Mouse (Mus musculus) C2C12 (cell line): ENCODE data around the gene Hal. TPM values are rescaled to one million over a fixed set of nuclear protein-coding genes. Genes with fewer than 3 reads are reported as not detected.
A peak's percentile ranks its signal among the peaks of the same experiment; 100 is the strongest.

ENCODE experiments used
- H3K27me3 ChIP-seq: one replicate; pipeline ENCODE4 v1.6.1; 2011; ENCODE audit not compliant: control insufficient read depth, insufficient read depth, insufficient read length
- H3K36me3 ChIP-seq: one replicate; pipeline ENCODE4 v1.6.1; 2011; ENCODE audit not compliant: control insufficient read depth, insufficient read depth
- H3K4me3 ChIP-seq: one replicate; pipeline ENCODE4 v1.5.1; 2011; ENCODE audit warnings: mild to moderate bottlenecking, control low read depth; ENCODE audit not compliant: poor library complexity, insufficient read depth, severe bottlenecking
- H3K79me2 ChIP-seq: one replicate; pipeline ENCODE4 v1.6.1; 2011; ENCODE audit not compliant: control insufficient read depth, insufficient read depth
- H3K79me3 ChIP-seq: one replicate; pipeline ENCODE4 v1.6.1; 2011; ENCODE audit warnings: low read depth, control low read depth
- H3ac ChIP-seq: one replicate; pipeline ENCODE3; 2011; ENCODE audit warnings: low read depth; ENCODE audit not compliant: control insufficient read depth, insufficient read length
- CEBPB ChIP-seq: IDR thresholded peaks from one replicate; pipeline ENCODE4 v1.6.1; 2011; ENCODE audit warnings: low read depth, mild to moderate bottlenecking, control low read depth, moderate library complexity
- CTCF ChIP-seq: IDR thresholded peaks from one replicate; pipeline ENCODE4 v1.5.1; 2011; ENCODE audit not compliant: control insufficient read depth, insufficient read depth, insufficient read length
- FOSL1 ChIP-seq: IDR thresholded peaks from one replicate; pipeline ENCODE4 v1.8.0; 2011; ENCODE audit warnings: mild to moderate bottlenecking, low read length; ENCODE audit not compliant: poor library complexity, insufficient read depth, severe bottlenecking
- MAX ChIP-seq: IDR thresholded peaks from one replicate; pipeline ENCODE4 v1.6.1; 2011; ENCODE audit warnings: mild to moderate bottlenecking, control low read depth
- MYOD1 ChIP-seq: IDR thresholded peaks from one replicate; pipeline ENCODE4 v1.6.1; 2011; ENCODE audit warnings: low read depth; ENCODE audit not compliant: control insufficient read depth, insufficient read length
- MYOG ChIP-seq: IDR thresholded peaks from one replicate; pipeline ENCODE4 v1.6.1; 2011; ENCODE audit not compliant: control insufficient read depth, insufficient read length; ENCODE audit errors: extremely low read depth
- USF1 ChIP-seq: IDR thresholded peaks from one replicate; pipeline ENCODE4 v1.6.1; 2011; ENCODE audit warnings: low read depth, mild to moderate bottlenecking, control low read depth, moderate library complexity
- polyA plus RNA-seq: library from polyadenylated mRNA; unstranded; fragments of >200 nt; fragmentation: generic; extraction: Trizol; gene quantifications from one replicate; pipeline ENCODE4 v1.2.1, GENCODE M21; 2012; ENCODE audit warnings: missing spikeins

Hal gene
- polyA plus RNA-seq, 1 experiment, result 0.02 TPM

DNA sequence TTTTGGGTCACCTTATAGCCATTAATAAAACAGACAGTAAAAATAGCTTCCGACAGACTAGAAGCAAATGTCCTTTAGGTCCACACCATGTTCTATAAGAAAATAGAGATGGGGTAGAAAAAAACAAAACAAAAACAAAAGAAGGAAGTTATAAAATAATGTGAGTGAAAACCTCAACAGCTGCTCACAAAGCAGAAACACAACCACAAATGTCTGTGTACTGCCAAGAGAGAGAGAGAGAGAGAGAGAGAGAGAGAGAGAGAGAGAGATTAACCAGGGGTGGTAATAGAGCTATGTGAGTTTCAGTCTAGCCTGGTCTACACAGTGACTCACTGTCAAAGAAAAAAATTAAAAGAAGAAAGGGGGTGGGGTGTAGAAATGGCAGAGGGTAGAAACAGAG, 53.0 kb downstream of the Hal start:
- TF ChIP-seq USF1 (no peak), MYOD1 (peak; percentile 9)
- Histone ChIP-seq H3ac (no peak overlapping the region), H3K4me3 (no peak overlapping the region), H3K79me2 (no peaks in the 10 kb centered on the region), H3K79me3 (no peaks in the 10 kb centered on the region), H3K27me3 (no peaks in the 10 kb centered on the region), H3K36me3 (no peaks in the 10 kb centered on the region)

DNA sequence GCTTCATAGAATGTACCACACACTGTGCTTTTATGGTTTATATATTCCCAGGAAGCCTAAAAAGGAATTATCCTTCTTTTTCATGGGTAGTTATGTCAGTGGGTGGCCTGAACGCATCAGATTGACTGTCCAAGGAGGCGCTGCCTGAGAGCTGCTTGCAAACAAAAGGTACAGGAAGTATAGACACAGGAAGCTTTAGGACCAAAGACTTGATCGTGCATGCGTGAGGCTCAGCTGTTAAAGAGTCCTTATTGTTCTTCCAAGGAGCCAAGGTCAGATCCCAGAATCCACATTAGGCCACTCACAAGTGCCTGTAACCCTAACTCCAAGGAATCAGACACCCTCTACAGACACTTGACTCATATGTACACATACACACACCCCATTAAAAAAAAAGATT, 53.8 kb downstream of the Hal start:
- Histone ChIP-seq H3K4me3 (no peak overlapping the region), H3K79me3 (no peaks in the 10 kb centered on the region), H3K27me3 (no peaks in the 10 kb centered on the region), H3K36me3 (no peaks in the 10 kb centered on the region), H3ac (no peak overlapping the region), H3K79me2 (no peaks in the 10 kb centered on the region)
- TF ChIP-seq MAX, result no peak
- no peak for TF ChIP-seq FOSL1
- no peak for TF ChIP-seq MYOD1
- no peak for TF ChIP-seq USF1
- no peak for TF ChIP-seq CEBPB
- TF ChIP-seq CTCF, result no peak
- TF ChIP-seq MYOG, result no peak

DNA sequence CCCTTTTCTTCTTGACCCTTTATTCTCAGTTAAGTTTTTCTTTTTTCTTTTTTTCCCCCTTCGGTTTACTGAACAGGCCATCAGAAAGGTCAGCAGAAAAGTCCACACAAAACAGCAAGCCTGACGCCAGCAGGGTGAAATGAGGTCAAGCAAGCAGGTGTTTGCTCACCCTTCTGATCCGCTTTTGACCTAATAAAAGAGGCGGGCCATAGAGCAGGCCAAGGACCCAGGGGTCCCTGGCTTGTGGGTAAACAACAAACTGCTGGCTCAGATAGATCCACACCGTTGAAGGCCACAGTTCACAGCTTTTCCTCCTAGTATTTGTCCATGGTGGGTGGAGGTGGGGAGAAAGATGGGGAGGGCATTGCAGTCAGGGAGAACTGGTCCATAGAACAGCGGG, 54.6 kb downstream of the Hal start:
- H3ac ChIP-seq, result no peak overlapping the region
- no peaks in the 10 kb centered on the region for H3K79me2 ChIP-seq
- no peak overlapping the region for H3K4me3 ChIP-seq
- H3K36me3 ChIP-seq, result no peaks in the 10 kb centered on the region
- no peak for TF ChIP-seq USF1
- no peak for TF ChIP-seq MYOG
- TF ChIP-seq MYOD1, result no peak
- TF ChIP-seq FOSL1, result no peak
- TF ChIP-seq CTCF, result no peak
- TF ChIP-seq CEBPB, result no peak
- no peak for TF ChIP-seq MAX
- no peaks in the 10 kb centered on the region for H3K27me3 ChIP-seq
- no peaks in the 10 kb centered on the region for H3K79me3 ChIP-seq

DNA sequence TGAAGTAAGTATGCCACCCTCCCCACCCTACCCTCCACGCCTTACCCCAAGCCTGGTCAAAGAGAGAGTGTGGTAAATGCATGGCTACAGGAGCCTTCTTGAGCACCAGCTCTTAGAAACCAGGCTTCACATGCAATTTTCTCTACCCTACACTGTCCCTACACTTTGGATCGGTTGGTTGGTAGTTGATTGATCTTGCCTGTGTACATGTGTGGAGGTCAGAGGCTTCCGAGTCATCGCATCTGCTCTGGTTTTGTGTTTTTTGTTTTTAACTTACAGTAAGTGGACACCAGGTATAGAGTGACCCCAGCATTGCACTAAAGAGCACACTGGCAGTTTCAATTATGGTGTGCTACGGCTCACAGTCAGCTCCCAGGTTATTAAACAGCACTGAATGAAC, 55.6 kb downstream of the Hal start:
- no peaks in the 10 kb centered on the region for H3K36me3 ChIP-seq
- no peak overlapping the region for H3ac ChIP-seq
- H3K79me2 ChIP-seq, result no peaks in the 10 kb centered on the region
- no peak overlapping the region for H3K4me3 ChIP-seq
- H3K79me3 ChIP-seq, result no peaks in the 10 kb centered on the region
- H3K27me3 ChIP-seq, result no peaks in the 10 kb centered on the region
- no peak for TF ChIP-seq CTCF
- TF ChIP-seq FOSL1, result no peak
- no peak for TF ChIP-seq CEBPB
- no peak for TF ChIP-seq MAX
- no peak for TF ChIP-seq MYOD1
- TF ChIP-seq MYOG, result no peak
- no peak for TF ChIP-seq USF1

DNA sequence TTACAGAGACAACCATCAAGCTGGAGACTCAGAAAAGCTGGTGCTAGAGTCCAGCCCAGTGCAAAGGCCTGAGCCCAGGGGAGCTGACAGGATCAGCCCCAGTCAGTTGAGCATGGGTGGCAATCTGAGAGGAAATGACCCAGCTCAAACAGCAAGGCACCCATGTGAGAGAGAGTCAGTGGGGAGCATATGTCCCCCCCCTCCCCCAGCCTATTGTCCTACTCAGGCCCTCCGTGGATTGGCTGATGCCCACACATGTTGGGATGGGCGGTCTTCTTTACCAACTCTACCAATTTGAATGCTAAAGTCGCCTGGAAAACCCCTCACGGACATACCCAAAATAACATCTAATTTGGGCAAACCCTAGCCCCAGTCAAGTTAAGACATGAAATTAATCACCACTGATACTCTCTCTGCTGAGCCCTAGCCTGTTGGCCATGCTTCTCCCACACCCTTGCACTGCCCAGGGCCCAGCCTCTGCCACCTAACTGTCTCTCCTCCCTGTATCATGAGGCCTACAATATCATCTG, 59.2 kb downstream of the Hal start:
- Histone ChIP-seq H3K4me3 (no peak overlapping the region), H3K79me2 (no peaks in the 10 kb centered on the region), H3K36me3 (no peaks in the 10 kb centered on the region), H3ac (no peak overlapping the region), H3K27me3 (no peaks in the 10 kb centered on the region), H3K79me3 (no peaks in the 10 kb centered on the region)
- TF ChIP-seq MYOG (no peak), CEBPB (no peak), MAX (no peak), USF1 (no peak), CTCF (no peak), FOSL1 (no peak), MYOD1 (no peak)

DNA sequence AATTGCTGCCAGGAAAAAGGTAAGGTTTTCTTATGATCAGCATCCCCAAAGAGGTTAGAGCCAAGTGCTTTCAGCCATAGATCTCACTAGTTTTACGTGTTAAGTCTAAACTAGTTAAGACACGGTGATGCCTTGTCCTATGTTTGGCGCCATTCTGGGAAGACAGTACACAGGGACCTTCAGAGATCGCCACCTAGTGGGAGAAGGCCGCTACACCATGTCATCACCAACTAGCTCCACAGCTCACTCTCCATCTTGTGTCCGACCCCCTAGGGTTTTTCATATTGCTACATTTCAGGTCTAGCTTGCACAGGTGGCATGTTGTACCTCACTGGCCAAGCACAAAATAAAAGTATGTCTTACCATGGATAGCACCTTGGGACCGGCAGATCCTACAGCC, 60.4 kb downstream of the Hal start:
- Histone ChIP-seq H3ac (no peak overlapping the region), H3K79me3 (no peaks in the 10 kb centered on the region), H3K4me3 (no peak overlapping the region), H3K27me3 (no peaks in the 10 kb centered on the region), H3K79me2 (no peaks in the 10 kb centered on the region), H3K36me3 (no peaks in the 10 kb centered on the region)
- TF ChIP-seq MAX (no peak), MYOG (no peak), FOSL1 (no peak), CTCF (peak; percentile 12), CEBPB (no peak), USF1 (no peak)
